Mouse (Mus musculus): Measurements from ENCODE around the gene Zfp780b. TPM values are rescaled to one million over a fixed set of nuclear protein-coding genes. Genes with fewer than 3 reads are reported as not detected.
"Not testable (repeated sequence)": the region's sequence is repeated elsewhere in the genome, so short reads cannot be mapped to it uniquely, and the experiment has no call there.

Zfp780b gene
- polyA plus RNA-seq, 1 experiment, result 2.2 TPM

DNA sequence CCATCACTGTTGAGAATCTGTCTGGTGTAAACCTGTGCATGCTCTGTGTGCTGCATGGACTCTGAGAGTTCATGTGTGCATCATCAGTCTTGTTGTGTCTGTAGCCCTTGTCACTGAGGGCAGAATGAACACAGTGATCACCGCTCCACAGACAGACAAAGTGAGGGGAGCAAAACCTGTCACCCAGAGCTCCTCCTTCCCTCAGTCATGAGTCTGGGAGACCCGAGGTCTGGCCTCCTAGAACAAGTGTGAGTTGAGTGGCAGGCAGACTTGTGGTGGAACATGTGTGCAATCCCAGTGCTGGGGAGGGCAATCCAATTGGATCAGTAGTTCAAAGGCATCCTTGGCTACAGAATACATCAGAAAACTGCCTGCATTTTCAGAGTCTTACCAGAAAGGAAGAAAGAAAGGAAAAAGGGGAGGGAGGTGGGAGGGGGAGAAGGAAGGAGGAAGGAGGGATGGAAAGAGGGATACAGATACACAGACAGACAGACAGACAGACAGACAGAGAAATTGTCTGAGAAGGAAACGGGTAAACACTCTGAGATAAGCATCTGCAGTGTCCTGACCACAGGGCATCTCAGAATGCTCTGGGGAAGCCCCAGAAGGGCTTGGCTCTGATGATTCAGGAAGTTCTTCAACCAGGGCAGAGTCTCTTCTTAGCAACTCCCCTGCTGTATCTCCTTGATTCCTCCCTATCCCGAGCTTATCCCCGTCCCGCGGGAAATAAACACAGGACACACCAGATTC is 45.7 kb downstream of the Zfp780b start:
- Histone ChIP-seq H3K36me3 (ENCODE audit: control insufficient read depth, insufficient read depth, low read length) (no peaks in the 10 kb centered on the region), H3K27ac (ENCODE audit: insufficient read depth, low read depth, low read length) (no peak overlapping the region), H3K27me3 (replicated peaks; ENCODE audit: control insufficient read depth, insufficient read depth, low read length) (no peaks in the 10 kb centered on the region), H3K4me1 (ENCODE audit: control insufficient read depth, insufficient read depth, low read length) (peaks cover 5% of the 10 kb centered on the region), H3K4me3 (ENCODE audit: insufficient read depth, low read depth, low read length) (no peak overlapping the region)
- 17% methylated on average over 7 of the region's 7 CpGs for WGBS
- no peak for DNase-seq
- TF ChIP-seq POLR2A (IDR thresholded peaks at IDR 0.05; ENCODE audit: low read depth, low read length), result no peak

DNA sequence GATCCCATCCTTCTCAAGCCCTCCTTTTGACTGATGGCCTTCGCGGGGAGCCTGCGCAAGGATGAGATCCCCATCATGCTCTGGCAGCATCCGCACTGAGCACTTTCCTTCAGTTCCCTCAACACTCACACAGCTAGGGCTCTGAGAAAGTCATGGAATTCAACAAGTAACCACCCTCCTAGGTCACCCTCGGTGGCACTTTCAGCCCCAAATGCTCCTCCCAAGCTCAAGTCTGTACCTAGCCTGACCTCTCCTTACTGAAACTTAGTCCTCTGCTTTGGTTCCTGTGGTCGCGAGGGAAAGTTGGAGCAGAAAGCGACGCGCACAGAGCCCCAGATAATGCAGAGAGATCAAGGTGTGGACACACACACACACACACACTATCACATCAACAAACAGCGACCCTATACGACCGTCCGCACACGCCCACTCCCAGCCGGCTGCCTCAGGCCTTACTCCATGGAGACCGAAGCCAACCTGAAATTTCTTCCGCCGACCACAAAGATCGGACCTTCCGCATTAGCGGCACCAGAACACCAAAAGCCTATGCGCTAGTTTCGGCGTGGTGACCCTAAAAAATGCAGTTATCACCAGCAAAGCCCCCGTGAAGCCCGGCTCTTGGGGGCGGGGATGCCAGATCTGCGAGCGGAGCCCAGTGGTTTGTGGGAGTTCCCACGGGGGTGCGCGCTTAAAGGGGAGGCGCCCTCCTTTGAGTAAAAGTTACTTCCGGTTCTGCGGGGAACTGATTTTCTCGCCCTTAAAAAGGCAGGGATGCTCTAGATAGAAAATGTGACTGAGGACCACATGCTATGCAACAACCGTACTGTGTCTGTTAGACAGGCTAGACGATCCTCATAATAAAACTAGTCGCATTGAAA is 49.9 kb downstream of the Zfp780b start, which contains the start of gene Zfp974:
Zfp974 (minus strand) TSS at position 643 of the 878 bp plus-strand sequence.
- Histone ChIP-seq H3K4me1 (ENCODE audit: control insufficient read depth, insufficient read depth, low read length) (peaks cover 5% of the 10 kb centered on the region), H3K27ac (ENCODE audit: insufficient read depth, low read depth, low read length) (peak within 1 kb of the TSS; percentile 17; the same call in 1 of the 2 replicates), H3K36me3 (ENCODE audit: control insufficient read depth, insufficient read depth, low read length) (peaks cover 3% of the 10 kb centered on the region; the same call in 1 of the 2 replicates), H3K4me3 (ENCODE audit: insufficient read depth, low read depth, low read length) (peak within 1 kb of the TSS; percentile 98), H3K27me3 (replicated peaks; ENCODE audit: control insufficient read depth, insufficient read depth, low read length) (no peaks in the 10 kb centered on the region)
- TF ChIP-seq POLR2A (IDR thresholded peaks at IDR 0.05; ENCODE audit: low read depth, low read length) (no peak), CTCF (conservative IDR thresholded peaks at IDR 0.05; ENCODE audit: insufficient read depth, insufficient read length, low read depth, low read length) (no peak)
- 4% methylated on average over 40 of the region's 40 CpGs for WGBS
- DNase-seq, result peak; percentile 62

GRCm38 (mm10) chr7:27927041-27927440 is 51.9 kb downstream of the Zfp780b start:
- WGBS, result 44% methylated on average over 4 of the region's 4 CpGs
- not testable (repeated sequence) for H3K27ac ChIP-seq (ENCODE audit: insufficient read depth, low read depth, low read length); H3K4me1 ChIP-seq (ENCODE audit: control insufficient read depth, insufficient read depth, low read length); DNase-seq; H3K27me3 ChIP-seq (replicated peaks; ENCODE audit: control insufficient read depth, insufficient read depth, low read length); H3K36me3 ChIP-seq (ENCODE audit: control insufficient read depth, insufficient read depth, low read length); H3K4me3 ChIP-seq (ENCODE audit: insufficient read depth, low read depth, low read length)

- H3K4me1 ChIP-seq (ENCODE audit: control insufficient read depth, insufficient read depth, low read length); DNase-seq; H3K27ac ChIP-seq (ENCODE audit: insufficient read depth, low read depth, low read length); H3K36me3 ChIP-seq (ENCODE audit: control insufficient read depth, insufficient read depth, low read length); H3K27me3 ChIP-seq (replicated peaks; ENCODE audit: control insufficient read depth, insufficient read depth, low read length); H3K4me3 ChIP-seq (ENCODE audit: insufficient read depth, low read depth, low read length): not testable (repeated sequence)
- 91% methylated on average over 4 of the region's 4 CpGs for WGBS
Measured at GRCm38 (mm10) chr7:27910952-27911351, 68.0 kb downstream of the Zfp780b start.

Other genes starting within 250 kb of the Zfp780b start
- gene Zfp60, start 247.8 kb downstream of the Zfp780b start, polyA plus RNA-seq (2012; rRNA removed), result 1.7 and 2.4 TPM in 2 replicates
- gene Zfp626, start 172.0 kb downstream of the Zfp780b start, polyA plus RNA-seq (2012; rRNA removed), result 0.62 and 0.88 TPM in 2 replicates
- 0.67 and 0.86 TPM in 2 replicates for gene Zfp59, start 140.6 kb downstream of the Zfp780b start, polyA plus RNA-seq (2012; rRNA removed)
- gene Zfp607a, start 121.6 kb downstream of the Zfp780b start, polyA plus RNA-seq (2012; rRNA removed), result 0.45 and 0.81 TPM in 2 replicates
- 2.1 and 2.5 TPM in 2 replicates for gene Zfp974, start 49.7 kb downstream of the Zfp780b start, polyA plus RNA-seq (2012; rRNA removed)
- gene Zfp850, start 34.9 kb upstream of the Zfp780b start, polyA plus RNA-seq (2012; rRNA removed), result 0.11 and 0.29 TPM in 2 replicates
- 107 and 115 TPM in 2 replicates for gene Psmc4, start 70.9 kb upstream of the Zfp780b start, polyA plus RNA-seq (2012; rRNA removed)
- 7.7 and 10.3 TPM in 2 replicates for gene Fcgbp, start 92.1 kb upstream of the Zfp780b start, polyA plus RNA-seq (2012; rRNA removed)
- gene 9530053A07Rik, start 150.3 kb upstream of the Zfp780b start, polyA plus RNA-seq (2012; rRNA removed), result not detected in 2 replicates
- gene Fbl, start 190.5 kb upstream of the Zfp780b start, polyA plus RNA-seq (2012; rRNA removed), result 33.0 and 54.3 TPM in 2 replicates
- 31.1 and 34.8 TPM in 2 replicates for gene Dyrk1b, start 200.3 kb upstream of the Zfp780b start, polyA plus RNA-seq (2012; rRNA removed)